Mouse (Mus musculus) small intestine, adult 10 weeks (tissue): ENCODE results near the gene Cer1. TPM values are rescaled to one million over a fixed set of nuclear protein-coding genes. Genes with fewer than 3 reads are reported as not detected.

ENCODE experiments used
- polyA plus RNA-seq: library from polyadenylated mRNA; stranded (reverse); fragments of 350-450 nt; fragmentation: Illumina TruSeq; extraction: RNeasy Lipid Tissue Mini Kit (QIAGEN cat#74804); gene quantifications from one replicate; pipeline ENCODE4 v1.2.3, GENCODE M21; 2014; ENCODE audit warnings: low replicate concordance

Cer1 gene
- not detected for polyA plus RNA-seq

DNA sequence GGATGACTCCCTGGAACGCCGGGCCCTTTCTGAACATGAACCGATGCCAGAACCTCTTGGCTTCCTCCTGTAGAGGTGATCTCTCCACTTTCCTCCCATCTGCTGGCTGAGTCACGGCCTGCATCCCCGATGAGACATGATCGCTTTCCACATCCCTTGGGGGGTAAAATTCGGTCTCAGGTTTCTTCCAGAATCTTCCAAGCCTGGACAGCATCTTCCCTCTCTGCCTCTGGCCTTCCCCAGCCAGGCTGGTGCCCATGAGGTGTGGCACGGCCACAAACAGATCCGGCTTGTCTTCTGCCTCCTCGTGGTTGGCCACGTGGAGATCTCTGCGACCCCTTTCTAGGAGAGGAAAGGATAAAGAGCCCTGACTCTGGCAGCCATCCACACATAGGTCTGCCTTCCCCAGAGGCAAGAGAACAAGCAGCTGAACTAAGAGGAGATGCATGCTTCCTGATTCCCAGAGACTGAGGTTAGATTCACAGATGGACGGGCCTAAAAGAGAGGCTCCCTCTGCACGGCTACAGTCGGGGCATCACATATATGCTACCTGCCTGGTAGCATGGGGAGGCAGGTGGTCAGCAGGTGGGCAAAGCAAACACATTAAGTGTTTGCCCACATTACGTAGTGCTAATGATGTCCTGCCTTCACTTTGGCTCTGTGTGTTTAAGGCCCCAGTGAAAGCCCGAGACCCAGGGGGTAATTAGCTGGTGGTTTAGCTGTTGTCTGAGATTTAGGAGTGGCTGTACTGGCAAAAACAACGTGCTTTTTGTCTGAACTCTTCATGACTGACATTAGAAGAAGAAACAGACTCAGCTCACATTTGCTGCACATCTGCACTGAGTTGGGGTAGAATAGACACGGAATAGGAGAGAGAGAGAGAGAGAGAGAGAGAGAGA, at the start of gene Cer1:
Gene Cer1 (minus strand): TSS at position 513 of the 899 bp plus-strand sequence.

DNA sequence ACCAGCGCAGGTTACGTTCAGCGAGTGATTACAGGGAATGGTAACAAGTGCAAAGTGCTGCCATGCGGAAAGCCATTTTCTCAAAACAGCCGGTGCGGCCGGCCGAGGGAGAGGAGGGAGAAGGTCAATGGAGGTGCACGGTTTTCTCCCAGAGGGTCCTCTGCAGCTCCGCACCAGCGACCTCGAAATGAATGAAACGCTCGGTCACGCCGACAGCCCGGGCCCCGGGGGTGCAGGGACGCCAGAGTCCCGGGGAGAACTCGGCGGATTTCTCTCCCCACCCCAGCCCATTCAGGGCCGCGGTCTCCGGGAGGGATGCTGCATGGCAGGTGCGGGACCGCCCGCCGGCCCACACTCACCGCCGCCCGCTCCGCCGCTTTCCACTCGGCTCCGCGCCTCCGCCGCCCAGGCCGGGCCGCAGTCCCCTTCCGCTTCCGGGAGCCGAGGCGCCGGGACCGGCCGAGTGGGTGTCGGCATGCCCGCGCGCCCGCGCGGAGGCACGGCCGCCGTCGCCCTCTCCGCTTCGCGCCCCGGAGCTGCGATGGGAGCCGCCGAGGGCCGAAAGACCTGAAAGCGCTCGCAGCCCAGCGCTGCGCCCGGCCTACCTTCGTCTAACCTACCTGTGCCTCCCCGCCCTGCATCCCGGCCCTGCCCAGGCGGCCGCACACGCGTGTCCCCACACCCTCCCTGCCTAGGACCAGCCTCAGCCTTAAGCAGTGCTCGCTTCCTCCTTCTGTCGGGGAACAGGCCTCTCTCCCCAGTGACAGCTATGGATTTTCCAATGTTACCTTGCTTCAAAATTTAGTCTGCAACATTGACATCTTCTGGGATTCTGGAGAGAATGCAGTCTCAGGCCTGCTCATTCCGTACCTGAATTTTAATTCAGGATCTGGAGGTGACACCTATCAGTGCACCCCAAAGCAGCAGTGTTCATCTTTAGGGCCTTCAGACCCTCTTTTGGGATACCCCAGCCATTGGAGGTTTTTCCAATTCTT, 25.5 kb downstream of the Cer1 start, which contains the start of gene Zdhhc21:
Gene Zdhhc21 (minus strand): TSS at position 828 of the 995 bp plus-strand sequence.

Other genes starting within 250 kb of the Cer1 start
- gene Nfib, start 179.4 kb downstream of the Cer1 start, polyA plus RNA-seq, result 25.7 TPM
- gene Zdhhc21, start 25.2 kb downstream of the Cer1 start, polyA plus RNA-seq, result 24.9 TPM
- 0.85 TPM for gene Frem1, start 167.2 kb upstream of the Cer1 start, polyA plus RNA-seq